Mouse (Mus musculus): ENCODE measurements around the gene A030014E15Rik. TPM values are rescaled to one million over a fixed set of nuclear protein-coding genes. Genes with fewer than 3 reads are reported as not detected.

Gene A030014E15Rik
- total RNA-seq, 2 experiments from 2014 or later = not detected

GRCm38 (mm10) chr1:82974342-82974741 is 49.6 kb downstream of the A030014E15Rik start:
- intact Hi-C loops (cut with DNase I) = loop anchor here (5.0 kb wide), 1 partner anchor 137 kb away; the partner anchor contains the start of gene Agfg1
- no peak for DNase-seq

Other genes with a start within 250 kb of the A030014E15Rik start
- 100 to 1,000 TPM; 203 to 210 TPM for gene Mff, start 200.0 kb upstream of the A030014E15Rik start, total RNA-seq (2021)
- gene Tm4sf20, start 156.5 kb upstream of the A030014E15Rik start, total RNA-seq (2021) = not detected
- gene Gm47791, start 153.7 kb upstream of the A030014E15Rik start, total RNA-seq (2021) = not detected
- 10 to 100 TPM; 39.9 to 43.2 TPM for gene Agfg1, start 85.4 kb upstream of the A030014E15Rik start, total RNA-seq (2021)
- gene A030005L19Rik, start 11.6 kb upstream of the A030014E15Rik start, total RNA-seq (2021) = under 1 TPM in 1 of 2 experiments, not detected in 1; 0.34 TPM
- gene Gm6217, start 6.5 kb downstream of the A030014E15Rik start, total RNA-seq (2021) = not detected
- not detected for gene A030003K21Rik, start 18.5 kb downstream of the A030014E15Rik start, total RNA-seq (2021)
- not detected for gene Gm7544, start 31.1 kb downstream of the A030014E15Rik start, total RNA-seq (2021)
- gene Gm47955, start 35.4 kb downstream of the A030014E15Rik start, total RNA-seq (2021) = not detected
- not detected for gene Gm47959, start 75.6 kb downstream of the A030014E15Rik start, total RNA-seq (2021)
- gene Slc19a3, start 113.5 kb downstream of the A030014E15Rik start, total RNA-seq (2021) = under 1 TPM; 0.62 to 0.72 TPM
- gene Krtap28-10, start 117.6 kb downstream of the A030014E15Rik start, total RNA-seq (2021) = not detected
- gene Gm47969, start 120.0 kb downstream of the A030014E15Rik start, total RNA-seq (2021) = not detected
- not detected for gene A030005K14Rik, start 134.5 kb downstream of the A030014E15Rik start, total RNA-seq (2021)
- not detected for gene Krtap28-13, start 136.0 kb downstream of the A030014E15Rik start, total RNA-seq (2021)
- gene Ccl20, start 191.8 kb downstream of the A030014E15Rik start, total RNA-seq (2021) = not detected
- under 1 TPM in 1 of 2 experiments, not detected in 1; 0.20 TPM for gene Daw1, start 234.8 kb downstream of the A030014E15Rik start, total RNA-seq (2021)